Mouse (Mus musculus): ENCODE results near the gene Csta1. TPM values are rescaled to one million over a fixed set of nuclear protein-coding genes. Genes with fewer than 3 reads are reported as not detected.
"Not testable (repeated sequence)": the region's sequence is repeated elsewhere in the genome, so short reads cannot be mapped to it uniquely, and the experiment has no call there.

Gene Csta1
- not detected for total RNA-seq (2021)
- long read RNA-seq, experiment 1 = 0 reads
- long read RNA-seq, experiment 2 = 0 reads

DNA sequence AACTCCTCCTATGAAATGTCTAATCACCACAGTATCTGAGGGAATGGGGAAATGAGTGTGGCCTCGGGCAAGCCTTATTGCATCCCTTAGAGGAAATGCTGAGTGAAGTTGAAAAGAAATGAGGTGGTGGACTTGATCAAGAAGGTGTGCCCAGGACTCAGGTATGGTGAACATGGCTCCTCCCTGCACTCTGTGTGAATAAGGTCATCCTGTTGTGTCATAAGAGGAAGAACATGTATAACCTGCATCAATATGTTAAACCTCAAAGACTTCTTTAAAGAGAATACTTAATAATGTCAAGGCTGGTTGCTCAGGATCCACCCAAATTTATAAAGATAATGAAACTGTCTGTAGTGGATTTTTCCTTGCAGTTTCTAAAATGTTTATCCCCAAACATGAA is at the start of gene Csta1:
Gene Csta1, minus strand, starts transcription at position 101 of the 400 bp plus-strand sequence.
- DNase-seq (ENCODE audit: low spot score in 2 of 2) = no peak

DNA sequence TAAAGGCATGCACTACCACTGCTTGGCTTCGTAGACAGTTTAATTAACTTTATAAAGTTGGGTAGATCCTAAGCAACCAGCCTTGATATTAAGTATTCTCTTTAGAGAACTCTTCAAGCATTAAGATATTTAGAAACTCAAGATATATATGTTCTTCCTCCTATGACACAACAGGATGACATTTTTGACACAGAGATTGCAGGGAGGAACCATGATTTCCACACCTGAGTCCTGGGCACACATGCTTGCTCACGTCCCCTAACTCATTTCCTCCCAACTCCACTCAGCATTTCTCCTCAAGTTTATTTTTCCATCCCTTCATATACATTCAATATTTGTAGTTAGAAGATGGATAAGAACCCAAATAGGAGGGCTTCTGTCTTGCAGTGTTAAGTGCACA is 48.9 kb upstream of the Csta1 start:
- no peak for DNase-seq (ENCODE audit: low spot score in 2 of 2)

DNA sequence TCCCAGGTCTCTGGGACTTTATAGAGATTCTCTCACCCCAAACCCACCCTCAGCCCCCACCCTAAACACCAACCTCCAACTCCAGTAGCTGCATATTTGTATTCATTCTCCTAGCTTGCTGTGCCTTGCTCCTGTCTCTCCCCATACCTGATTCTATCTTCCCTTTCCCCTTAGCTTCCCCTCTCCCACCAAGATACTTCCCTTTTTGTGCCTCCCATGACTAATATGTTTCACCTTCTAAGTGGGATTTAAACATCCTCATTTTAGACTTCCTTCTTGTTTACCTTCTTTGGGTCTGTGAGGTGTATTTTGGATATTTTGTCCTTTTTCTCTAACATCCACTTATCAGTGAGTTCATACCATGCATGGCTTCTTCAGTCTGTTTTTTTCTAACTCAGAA is 45.1 kb upstream of the Csta1 start:
- no peak for DNase-seq (ENCODE audit: low spot score in 2 of 2)

DNA sequence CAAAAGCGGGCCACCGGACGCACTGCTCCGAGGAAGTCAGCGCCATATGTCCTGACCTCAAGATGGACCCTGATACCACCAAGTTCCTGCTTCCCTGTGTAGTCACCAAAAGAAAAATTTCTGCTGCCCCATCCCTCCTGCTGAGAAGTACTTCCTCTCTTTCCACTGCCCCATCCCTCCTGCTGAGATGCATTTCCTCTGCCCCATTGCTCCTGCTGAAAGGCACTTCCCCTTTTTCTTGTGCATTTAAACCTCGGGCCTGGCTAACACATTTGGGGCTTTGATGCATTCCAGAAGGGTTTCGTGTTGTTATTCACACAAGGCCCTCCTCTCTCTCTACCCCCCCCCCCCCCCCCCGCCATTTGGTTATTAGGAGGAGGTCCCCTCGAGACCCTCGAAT is 36.8 kb upstream of the Csta1 start:
- DNase-seq (ENCODE audit: low spot score in 2 of 2) = not testable (repeated sequence)

DNA sequence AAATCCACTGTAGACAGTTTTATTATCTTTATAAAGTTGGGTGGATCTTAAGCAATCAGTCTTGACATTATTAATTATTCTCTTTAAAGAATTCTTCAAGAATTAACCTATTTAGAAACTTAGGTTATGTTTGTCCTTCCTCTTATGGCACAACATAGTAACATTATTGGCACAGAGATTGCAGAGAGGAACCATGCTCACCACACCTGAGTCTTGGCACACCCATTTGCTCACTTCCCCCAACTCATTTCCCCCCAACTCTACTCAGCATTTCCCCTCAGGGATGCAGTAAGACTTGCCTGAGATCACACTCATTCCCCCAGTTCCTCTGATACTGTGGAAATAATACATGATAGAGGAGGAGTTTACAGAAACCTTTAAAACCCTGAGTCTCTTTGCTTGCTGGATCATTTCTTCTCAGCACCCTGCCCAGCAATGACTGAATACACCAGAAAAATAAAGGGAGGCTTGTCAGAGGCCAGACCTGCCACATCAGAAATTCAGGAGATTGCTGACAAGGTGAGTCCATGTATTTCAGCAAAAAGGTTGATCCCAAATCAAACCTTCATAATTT is 25.4 kb upstream of the Csta1 start, which contains the start of gene Stfa2l1:
Gene Stfa2l1, plus strand, starts transcription at position 410 of the 574 bp plus-strand sequence.
- no peak for DNase-seq (ENCODE audit: low spot score in 2 of 2)

DNA sequence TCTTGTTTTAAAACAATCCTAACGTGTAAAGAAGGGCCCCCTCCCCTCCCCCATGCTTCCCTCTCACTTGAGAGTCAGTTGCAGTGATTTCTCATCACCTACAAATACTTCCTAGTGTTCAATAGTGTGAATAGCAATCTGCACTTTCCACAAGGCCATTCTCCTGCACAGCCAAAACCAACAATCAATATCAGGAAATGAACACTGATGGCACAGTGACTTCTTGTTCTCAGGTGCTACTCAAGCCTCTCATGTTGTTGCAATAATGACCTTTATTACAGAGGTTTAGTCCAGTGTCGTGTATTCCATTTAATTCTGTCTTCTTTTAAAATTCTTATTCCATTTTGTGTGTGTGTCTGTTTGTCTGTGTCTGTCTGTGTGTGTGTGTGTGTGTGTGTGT is 7.2 kb upstream of the Csta1 start:
- DNase-seq (ENCODE audit: low spot score in 2 of 2) = no peak

DNA sequence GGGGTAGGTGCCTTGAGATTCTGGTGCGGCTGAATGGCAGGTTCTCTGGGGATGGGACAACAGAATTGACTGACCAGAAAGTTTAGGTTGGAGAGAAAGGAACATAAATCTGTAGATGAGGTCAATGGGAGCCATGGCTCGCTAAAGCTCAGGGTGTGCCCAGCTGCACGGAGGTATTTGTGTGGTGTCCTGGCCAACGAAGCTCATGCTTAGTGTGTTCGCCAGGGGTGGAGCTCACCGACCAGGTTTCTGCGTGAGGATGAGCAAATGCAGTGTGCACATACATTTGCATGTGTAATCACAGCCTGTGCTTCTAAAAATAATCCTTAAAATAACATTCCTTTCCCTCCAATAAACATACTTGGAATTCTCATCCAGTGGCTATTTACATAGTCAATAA is 2.9 kb downstream of the Csta1 start:
- no peak for DNase-seq (ENCODE audit: low spot score in 2 of 2)

DNA sequence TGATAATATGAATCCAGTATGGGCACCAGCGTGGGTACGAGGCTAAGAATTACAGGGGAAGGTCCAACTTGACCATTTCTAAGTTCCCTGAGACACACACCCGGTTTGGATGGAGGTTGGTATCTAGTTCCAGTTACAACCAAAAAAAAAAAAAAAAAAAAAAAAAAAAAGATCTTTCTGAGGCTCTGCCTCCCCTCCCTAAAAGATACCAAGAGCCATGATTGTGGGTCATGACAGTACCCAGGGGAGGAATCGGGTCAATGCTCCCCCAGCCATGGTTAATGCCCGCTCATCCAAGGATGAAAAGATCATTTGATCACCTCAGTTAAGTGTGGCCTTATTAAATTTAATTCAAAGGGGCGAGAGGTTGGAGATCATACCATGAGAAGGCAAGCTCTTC is 15.3 kb downstream of the Csta1 start:
- DNase-seq (ENCODE audit: low spot score in 2 of 2) = not testable (repeated sequence)

DNA sequence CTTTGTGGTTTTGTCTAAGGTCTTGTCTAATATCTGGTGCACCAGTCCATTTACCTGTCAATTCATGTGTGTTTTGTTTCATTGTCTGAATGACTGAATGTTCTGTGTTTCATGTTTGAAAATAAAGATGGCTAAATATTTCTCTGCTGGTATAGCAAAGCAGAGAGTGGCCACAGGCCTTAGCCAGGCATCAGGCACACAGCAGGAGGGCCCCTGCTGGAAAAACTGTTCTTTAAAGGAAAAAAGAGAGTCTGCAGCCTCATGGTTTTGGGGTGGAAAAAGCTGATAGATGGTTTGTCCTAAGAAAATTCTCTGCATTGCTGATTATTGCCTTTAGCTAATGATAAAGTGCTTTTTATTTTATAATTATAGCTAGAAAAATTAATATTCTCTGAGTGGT is 19.6 kb downstream of the Csta1 start:
- not testable (repeated sequence) for DNase-seq (ENCODE audit: low spot score in 2 of 2)

DNA sequence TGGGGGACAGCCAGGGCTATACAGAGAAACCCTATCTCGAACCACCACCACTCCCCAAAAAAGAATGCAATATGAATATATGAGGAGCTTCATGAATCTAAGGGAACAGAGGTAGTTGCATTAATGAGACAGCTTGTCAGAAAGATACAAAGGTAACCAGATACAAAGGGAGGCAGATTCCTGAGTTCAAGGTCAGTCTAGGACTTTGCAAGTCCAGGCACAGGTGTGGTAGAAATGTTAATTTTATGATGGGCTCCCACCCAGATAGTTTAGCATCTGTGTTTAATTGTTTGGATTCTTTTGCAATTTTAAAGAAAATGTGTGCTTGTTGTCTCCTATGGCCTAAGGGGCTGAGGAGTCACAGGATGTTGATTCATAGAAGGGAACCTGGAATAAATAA is 28.8 kb downstream of the Csta1 start:
- DNase-seq (ENCODE audit: low spot score in 2 of 2) = no peak

DNA sequence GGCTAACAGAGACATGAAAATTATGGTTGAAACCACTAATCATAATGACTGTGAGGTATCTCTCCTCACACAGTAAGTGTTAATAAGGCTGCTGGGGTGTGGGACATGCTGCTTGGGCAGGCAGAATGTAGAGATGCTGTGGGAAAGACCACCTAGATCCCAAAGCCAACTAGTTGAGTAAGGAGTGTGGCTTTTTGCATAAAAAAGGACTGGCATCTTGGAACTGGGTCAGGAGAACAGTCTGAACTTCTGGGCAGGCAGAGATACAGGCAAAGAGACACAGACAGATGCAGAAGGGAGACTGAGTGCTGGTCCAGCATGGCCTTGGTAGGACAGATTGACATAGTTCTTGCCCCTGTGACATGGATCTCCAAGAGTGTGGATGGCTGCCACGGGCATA is 29.5 kb downstream of the Csta1 start:
- no peak for DNase-seq (ENCODE audit: low spot score in 2 of 2)

DNA sequence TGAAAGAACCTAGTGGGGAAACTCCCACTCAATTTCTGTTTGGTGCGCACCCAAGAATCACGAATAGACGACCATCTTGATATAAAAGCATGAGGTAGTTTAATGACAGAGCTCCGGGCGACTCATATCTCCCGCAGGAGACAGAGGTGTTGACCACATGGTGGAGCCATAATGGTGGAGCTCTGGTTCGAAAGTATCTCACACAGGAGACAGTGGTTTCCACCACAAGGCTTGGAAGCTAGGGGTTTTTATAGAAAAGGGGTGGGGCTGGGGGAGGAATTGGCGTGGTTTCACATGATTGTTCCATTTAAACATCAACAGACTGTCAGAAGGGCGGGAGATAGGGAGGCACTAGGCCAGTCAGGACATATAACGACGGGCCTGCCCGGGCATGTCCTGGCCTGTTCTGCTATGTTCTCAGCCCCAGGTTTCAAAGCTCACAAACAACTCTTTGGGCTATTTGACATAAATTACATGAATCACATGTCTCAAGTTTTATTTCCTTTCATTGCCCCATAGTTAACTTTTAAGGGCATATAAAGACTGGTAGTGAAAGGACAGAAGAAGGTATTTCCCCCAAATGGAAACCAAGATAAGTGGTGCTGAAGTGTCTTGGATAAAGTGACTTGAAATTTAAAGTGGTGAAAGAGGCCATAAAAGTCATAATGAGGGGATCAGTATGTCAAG is 33.1 kb downstream of the Csta1 start:
- not testable (repeated sequence) for DNase-seq (ENCODE audit: low spot score in 2 of 2)

DNA sequence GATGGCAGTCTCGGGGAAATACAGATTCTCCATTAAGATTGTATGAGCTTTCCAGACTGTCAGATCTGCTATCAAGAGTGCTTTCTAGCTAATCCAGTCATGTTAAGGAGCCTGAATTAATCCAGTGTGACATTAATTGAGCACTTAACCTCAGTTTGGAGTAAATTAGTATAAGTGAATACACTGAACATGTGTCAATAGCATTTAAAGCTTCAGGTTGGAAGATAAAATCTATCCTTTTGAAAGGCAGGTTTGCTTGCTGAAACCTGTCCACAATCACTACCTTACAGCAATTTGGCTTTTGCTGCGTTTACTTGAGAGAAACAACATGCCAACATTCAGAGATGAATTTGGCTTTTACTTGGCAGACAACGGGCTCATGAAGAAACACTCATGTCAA is 37.0 kb downstream of the Csta1 start:
- DNase-seq (ENCODE audit: low spot score in 2 of 2) = no peak

DNA sequence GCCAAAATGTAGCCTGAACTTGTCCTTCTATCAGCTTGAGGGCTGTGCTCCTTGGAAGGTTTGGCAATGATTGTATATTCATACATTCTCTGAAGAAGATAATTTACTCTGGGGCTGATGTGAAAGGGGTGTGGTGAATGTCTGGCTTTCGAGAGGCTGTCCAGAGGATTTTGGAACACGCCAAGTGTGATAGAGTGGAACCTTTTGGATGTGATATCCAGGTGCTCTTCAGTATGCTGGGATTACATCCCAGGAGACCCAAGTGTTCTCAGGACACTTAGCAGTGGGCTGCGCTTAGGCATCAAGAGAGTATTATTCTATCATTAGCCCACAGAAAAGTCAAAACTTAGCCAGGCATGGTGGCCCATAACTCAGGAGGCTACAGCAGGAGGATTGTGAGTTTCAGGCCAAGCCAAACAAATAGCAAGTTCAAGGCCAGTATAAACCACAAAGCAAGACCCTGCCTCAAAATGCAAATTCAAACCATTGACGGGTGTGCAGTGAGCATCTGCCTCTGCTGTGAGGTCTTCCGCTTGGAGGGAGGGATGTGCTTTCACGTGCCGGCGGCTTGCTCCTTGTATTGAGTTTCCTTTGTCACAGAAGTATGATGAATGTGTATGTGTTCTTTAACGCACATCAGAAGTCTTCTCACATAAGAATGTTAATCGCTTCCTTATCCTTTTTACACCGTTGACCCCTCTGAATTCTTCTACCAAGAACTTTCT is 40.1 kb downstream of the Csta1 start:
- no peak for DNase-seq (ENCODE audit: low spot score in 2 of 2)

DNA sequence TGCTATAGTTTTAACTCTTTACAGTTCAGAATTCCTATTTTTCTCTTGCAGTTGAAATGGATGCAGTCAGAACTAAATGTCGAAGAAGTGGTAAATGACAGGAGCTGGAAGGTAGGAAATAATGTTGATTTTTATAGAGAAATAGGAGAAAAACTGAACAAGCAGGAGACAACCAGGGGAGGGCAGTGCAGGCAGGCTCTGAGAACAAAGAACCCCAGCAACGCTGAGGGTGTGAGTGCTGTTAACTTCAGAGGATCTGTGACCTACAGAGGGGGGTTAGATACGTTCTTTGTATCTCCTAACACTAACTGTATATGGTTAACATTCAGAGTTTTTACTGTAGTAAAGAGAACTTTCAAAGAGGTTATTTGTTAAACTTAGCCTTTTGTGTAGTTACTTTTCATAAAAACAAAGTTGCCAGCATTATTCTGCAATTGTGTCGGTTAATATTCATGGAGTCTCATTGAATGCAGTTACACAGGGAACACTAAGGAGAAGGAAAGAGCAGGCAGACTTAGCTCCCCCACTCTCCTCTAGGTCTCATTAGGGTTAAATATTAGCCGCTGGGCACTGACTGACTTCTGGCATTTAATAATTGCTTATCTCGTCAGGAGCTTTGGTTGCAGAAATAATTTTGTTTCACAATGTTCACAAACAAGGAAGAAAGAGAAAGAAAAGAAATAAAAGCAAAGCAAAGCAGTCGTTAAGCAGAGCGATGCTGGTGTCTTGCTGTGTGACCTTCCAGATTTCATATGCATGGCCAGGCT is 41.0 kb downstream of the Csta1 start:
- no peak for DNase-seq (ENCODE audit: low spot score in 2 of 2)

DNA sequence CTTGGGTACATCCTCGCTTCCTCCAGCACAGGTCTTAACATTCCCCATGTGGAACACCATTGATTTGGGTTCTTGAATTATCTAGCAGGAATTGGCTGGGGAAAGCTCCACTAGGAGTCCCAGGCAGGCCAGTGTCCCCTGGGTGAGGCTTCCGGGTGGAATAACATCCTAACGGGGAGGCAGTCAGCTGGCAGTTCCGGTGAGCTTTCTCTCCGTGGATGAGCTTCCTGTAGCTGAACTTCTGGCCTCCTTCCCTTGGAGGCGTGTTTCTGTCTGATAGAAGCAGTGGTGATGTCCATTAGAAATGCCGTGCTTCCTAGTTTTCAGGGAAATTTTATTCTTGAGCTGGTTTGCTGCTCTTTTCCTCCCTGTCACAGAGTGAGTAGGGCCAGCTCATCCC is 42.0 kb downstream of the Csta1 start:
- DNase-seq (ENCODE audit: low spot score in 2 of 2) = no peak

DNA sequence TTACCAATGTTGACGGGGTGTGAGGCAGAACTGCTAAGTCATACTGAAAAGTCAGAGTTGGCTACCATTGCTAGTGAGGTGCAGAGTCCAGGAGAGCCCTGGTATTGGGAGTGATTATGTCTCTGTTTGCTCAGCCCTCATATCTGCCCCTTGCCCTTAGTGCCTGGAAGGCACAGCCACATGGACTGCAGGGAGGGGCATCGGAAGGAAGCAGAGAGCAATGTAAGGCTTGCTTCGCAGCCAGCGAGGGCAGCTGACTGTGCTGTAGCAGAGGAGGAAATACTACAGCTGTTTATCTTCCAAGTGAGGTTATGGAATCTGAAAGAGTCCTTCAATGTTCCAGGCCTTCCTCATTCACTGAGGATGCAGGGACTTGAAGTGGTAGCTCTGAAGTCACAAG is 43.2 kb downstream of the Csta1 start:
- no peak for DNase-seq (ENCODE audit: low spot score in 2 of 2)

DNA sequence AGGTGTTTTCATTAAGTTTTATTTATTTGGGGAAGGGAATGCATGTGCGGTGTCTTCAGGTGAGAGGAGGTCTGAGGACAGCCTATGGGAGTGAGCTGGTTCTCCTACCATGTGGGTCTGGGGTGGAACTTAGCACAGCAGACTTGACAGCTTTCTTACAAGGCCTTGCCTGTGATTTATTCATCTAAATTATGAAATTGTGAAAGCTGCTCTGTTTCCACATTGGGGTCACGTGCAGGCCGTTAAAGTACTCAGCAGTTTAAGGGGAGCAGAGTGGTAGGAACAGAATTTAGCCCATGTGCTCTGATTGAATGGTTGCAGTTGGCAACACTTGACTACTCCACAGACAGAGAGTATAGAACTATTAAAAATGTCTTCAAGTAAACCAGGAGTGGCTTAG is 51.1 kb downstream of the Csta1 start:
- DNase-seq (ENCODE audit: low spot score in 2 of 2) = no peak

DNA sequence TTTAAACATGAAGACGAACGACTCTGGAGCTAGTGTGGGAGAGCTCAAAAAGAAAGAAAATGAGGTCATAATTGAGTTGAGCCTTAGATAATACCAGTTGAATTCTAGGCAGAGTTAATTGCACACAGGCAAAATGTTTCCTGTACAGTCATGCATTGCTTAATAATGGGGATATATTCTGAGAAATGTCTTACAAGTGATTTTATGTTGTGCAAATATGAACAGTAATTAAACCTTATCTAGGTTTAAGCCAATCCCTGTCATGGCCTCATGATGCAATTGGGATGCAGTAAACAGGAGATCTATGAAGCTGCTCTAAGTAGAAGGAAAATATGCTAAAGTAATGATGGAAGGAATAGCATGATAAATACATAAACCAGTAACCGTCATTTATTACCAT is 56.3 kb downstream of the Csta1 start:
- DNase-seq (ENCODE audit: low spot score in 2 of 2) = no peak

DNA sequence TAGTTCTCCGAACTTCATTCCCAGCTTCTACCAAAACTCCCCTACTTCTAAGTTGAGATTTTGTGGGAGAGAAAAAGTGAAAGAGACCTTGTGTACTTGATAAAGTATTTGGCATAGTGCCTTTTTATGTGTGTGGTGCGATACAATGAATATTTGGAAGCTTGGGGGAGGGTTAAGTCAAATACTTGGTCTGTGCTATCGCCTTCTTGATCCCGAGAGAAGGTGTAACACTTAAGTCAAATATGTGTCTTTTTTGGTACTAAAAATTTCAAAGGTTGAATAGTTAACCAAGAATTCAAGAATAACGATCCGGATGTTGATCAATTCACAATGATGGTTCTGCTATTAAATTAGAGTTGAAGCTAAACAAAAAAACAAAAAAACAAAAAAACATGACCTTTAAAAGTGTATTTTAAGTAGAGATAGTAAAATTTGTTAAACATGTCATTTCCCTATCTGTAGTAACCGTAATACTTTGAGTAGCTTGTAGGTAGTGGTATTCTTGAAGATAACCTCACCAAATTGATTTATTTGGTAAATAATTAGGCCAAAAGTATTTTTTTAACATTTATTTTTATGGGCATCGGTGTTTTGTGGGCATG is 58.5 kb downstream of the Csta1 start:
- DNase-seq (ENCODE audit: low spot score in 2 of 2) = no peak

Measured in adrenal gland, adult 18-20 months (tissue).